Mouse (Mus musculus) gastrocnemius, postnatal 4 days (tissue): ENCODE measurements around the gene Hist1h4c. TPM values are rescaled to one million over a fixed set of nuclear protein-coding genes. Genes with fewer than 3 reads are reported as not detected.
"Not testable (repeated sequence)": the region's sequence is repeated elsewhere in the genome, so short reads cannot be mapped to it uniquely, and the experiment has no call there.

ENCODE experiments used
- DNase-seq, 2 experiments: peaks; one replicate each; pipeline ENCODE4 v3.0.0; 2021 to 2022; ENCODE audit warnings: low spot score in 2 of 2, mixed read lengths in 2 of 2
- total RNA-seq, 2 experiments: library from RNA; stranded (reverse); gene quantifications; 2 replicates each; pipeline ENCODE4 v1.2.3; 2021

Hist1h4c gene
- total RNA-seq, 2 experiments from 2014 or later = 206 to 241 TPM

- DNase-seq = peak in 1 of 2 experiments; percentile 40
Observed at GRCm38 (mm10) chr13:23697491-23698299, 559 bp downstream of the Hist1h4c start.

- DNase-seq = no peak
Observed at GRCm38 (mm10) chr13:23696061-23696474, 2.2 kb downstream of the Hist1h4c start.

GRCm38 (mm10) chr13:23695514-23695913 is 2.7 kb downstream of the Hist1h4c start, which contains the start of gene Hist1h1t:
Hist1h1t (plus strand) TSS chr13:23695814.
- no peak for DNase-seq

GRCm38 (mm10) chr13:23694956-23695355 is 3.3 kb downstream of the Hist1h4c start:
- peak in 1 of 2 experiments; percentile 1 for DNase-seq

GRCm38 (mm10) chr13:23693856-23694440 is 4.3 kb downstream of the Hist1h4c start:
- DNase-seq = peak in 1 of 2 experiments; percentile 2

- no peak for DNase-seq
Observed at GRCm38 (mm10) chr13:23689459-23689858, 8.8 kb downstream of the Hist1h4c start.

GRCm38 (mm10) chr13:23688956-23689355 is 9.3 kb downstream of the Hist1h4c start:
- DNase-seq = no peak

- DNase-seq = peak in 1 of 2 experiments; percentile 1
Observed at GRCm38 (mm10) chr13:23687907-23688306, 10.3 kb downstream of the Hist1h4c start.

- DNase-seq = no peak
Observed at GRCm38 (mm10) chr13:23687181-23687580, 11.1 kb downstream of the Hist1h4c start.

- no peak for DNase-seq
Observed at GRCm38 (mm10) chr13:23685966-23686365, 12.3 kb downstream of the Hist1h4c start.

- no peak for DNase-seq
Observed at GRCm38 (mm10) chr13:23685121-23685861, 13.0 kb downstream of the Hist1h4c start.

GRCm38 (mm10) chr13:23684295-23684945 is 13.8 kb downstream of the Hist1h4c start:
- peak in 1 of 2 experiments; percentile 54 for DNase-seq

GRCm38 (mm10) chr13:23683755-23684281 is 14.4 kb downstream of the Hist1h4c start, which contains the start of the genes Hist1h2ac and Hist1h2bc:
Hist1h2ac (minus strand) TSS chr13:23683948.
Hist1h2bc (plus strand) TSS chr13:23684199.
- DNase-seq = peak; percentile 41 to 68

GRCm38 (mm10) chr13:23682947-23683754 is 15.1 kb downstream of the Hist1h4c start:
- not testable (repeated sequence) for DNase-seq

GRCm38 (mm10) chr13:23682623-23682946 is 15.7 kb downstream of the Hist1h4c start:
- no peak for DNase-seq

GRCm38 (mm10) chr13:23681990-23682582 is 16.2 kb downstream of the Hist1h4c start:
- no peak for DNase-seq

- peak in 1 of 2 experiments; percentile 2 for DNase-seq
Observed at GRCm38 (mm10) chr13:23662536-23662935, 35.7 kb downstream of the Hist1h4c start.

- DNase-seq = peak in 1 of 2 experiments; percentile 2
Observed at GRCm38 (mm10) chr13:23659636-23660366, 38.5 kb downstream of the Hist1h4c start.
